Mouse (Mus musculus): ENCODE data around the gene Cadps2. TPM values are rescaled to one million over a fixed set of nuclear protein-coding genes. Genes with fewer than 3 reads are reported as not detected.

The Cadps2 gene
- total RNA-seq, 2 experiments from 2014 or later, result 1.9 to 2.1 TPM

DNA sequence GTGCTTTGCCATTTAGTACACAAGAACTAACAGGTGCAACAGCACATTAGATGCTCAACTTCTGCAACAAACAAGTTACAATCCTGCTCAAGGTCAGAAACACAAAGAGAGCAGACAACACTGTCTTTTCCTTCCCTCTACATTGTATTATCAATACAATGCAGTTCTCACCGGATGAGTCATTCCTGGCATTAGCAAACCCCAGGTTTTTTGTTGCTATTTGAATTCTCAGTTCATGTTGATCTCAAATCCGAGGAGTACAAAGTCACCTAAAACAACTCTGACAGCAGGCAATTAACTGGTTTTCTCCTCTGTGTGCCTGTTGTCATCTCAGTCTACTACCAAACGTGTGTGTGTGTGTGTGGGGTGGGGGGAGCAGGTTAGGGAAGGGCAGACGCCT, 483.1 kb downstream of the Cadps2 start:
- no peak for DNase-seq

DNA sequence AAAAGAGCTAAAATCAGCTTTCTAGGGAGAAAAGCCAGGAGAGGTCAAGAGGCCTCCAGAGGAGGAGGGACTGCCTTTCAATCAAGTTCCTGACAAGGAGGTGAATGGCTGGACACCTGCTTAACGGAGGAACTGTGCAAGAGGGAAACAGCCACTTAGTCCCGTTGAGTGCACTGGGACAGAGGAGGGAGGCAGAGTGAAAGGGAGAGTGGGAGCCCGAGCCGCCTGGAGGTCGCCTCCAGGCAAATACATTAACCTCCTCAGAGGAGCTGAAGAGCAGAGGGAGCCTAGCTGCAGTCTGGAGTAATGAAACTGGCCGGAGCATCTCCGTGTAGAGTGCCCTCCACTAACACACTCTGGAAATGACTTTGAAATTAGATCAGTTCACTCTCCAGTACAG, 485.7 kb downstream of the Cadps2 start:
- DNase-seq, result no peak

DNA sequence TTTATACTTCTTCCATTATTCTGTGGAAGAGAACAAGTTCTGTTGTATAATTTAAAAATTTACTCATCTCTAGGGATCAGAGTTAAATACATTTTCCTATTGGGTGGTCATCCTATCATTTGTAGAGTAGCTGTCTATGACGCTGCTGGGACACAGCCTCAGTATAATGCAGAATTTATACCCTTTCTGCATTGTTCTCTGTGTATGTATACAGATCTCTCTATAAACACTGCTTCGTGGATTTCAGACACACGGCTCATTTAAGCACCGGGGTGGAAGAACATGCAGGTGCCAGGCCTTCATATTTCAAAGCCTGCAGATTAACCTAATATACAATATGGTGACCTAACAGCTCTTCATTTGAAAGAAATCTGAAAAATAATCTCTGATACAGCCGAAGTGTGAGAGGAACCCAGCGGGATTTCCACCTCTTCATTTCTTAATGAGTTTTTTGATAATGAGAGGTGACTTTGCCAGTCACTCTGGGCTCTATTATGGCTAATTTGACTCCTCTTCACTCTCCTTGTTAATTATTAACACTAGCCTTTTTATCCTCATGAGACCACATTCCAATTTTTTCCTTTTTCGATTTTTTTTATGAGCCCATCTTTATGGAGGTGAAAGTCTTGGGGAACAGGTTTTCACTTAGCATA, 501.7 kb downstream of the Cadps2 start:
- DNase-seq, result no peak

DNA sequence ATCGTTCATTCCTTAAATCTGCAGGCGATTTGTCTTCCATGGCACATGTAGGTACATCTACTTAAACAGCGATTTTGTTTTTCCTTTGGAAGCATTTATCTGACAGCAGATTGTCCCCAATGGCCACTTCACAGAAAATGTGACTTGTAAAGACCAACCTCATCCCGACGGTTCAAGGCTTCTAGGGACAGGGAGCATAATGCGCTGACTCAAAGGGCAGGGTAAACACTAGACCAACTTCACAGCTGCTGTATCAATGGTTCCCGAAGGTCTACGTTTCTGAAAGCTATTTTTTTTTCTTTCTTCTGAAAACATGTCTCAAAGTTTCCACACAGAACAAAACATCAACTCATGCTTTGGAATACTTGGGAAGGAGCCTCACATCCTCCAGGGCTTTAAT, 524.3 kb downstream of the Cadps2 start:
- DNase-seq, result no peak

DNA sequence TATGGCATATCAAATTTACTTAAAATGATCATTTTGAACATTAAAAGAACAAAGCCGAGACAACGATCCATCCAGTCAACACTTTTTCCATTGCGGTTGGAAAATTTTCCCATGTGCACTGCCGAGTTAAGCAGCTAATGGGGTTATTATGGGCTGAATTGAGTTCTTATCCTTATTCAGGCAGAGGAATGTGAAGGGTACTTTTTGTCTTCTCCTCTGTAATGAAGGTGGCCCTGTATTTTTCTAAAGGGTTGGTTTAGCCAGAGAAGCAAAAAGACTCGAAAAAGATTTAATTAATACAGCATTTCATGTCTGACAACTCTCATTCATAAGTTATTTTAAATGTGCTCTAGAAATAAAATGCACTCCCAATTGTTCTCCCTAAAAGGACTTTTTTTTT, 524.9 kb downstream of the Cadps2 start:
- no peak for DNase-seq

DNA sequence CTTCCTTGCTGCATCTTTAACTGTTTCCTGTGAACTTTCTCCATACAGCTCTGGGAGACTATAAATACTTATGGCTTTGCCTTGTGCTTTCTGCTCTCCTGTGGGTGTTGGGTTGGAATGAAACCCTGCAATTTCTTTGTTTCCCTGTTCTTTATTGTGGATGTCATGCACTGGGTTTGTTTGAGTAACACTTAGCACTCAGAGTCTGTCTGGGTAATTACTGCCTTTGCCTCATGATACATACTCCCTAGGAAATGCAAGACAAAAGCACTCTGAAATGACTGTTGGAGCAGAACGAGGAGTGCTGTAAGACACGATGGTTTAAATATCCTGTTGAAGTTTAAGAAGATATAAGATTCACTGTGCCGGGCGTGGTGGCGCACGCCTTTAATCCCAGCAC, 533.2 kb downstream of the Cadps2 start:
- DNase-seq, result no peak

DNA sequence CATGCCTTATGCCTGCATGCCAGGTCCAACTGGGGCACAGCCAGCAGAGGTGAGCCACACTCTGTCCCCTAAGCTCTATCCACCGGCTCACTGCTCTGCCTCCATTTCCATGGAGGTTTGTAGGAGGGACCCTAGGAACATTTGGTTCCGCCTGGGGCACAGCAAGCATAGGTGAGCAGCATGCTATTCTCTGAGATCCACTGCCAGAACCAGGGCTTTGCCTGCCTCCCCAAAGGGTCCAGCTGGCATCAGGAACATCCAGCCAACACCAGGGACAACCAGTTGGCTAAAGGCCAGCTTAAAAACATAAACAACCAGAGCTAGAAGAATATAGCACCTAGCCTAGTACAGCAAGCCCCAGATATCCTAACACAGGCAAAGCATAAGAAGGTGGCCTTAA, 540.6 kb downstream of the Cadps2 start:
- DNase-seq, result no peak

DNA sequence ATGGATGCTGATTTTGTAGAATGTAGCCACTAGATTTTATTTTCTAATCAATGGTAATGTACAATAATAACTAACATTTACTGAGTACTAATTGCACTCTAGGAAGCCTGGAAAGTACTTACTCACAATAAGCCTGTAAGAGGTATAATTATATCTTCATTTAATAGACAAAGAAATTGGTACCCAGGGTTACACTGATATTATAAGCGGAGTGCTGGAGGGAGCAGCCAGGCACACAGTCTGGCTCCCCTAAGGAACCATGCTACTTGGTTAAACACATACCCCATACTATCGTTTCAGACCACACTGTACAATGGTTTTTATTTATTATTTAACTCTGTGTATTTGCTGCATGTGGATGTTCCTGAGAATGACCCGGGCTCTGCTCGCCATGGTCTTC, 544.5 kb downstream of the Cadps2 start:
- no peak for DNase-seq

DNA sequence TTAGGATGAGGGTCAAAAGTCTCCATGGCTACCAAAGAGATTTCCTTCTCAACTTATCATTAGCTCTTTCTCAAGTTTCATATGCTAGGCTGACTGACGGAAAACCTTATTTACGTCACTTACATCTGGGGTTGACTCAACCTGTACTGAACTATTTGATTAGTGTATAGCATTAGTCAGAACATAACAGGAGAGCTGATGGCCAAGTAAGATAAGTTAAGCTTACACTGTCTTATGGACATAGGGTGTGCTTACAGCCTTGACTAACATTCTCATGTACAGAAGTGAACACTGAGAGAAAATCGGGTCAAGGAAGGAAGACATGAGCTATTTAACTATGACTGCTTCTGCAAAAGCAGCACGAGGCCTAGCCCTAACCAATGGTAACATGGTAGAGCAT, 550.5 kb downstream of the Cadps2 start:
- no peak for DNase-seq

DNA sequence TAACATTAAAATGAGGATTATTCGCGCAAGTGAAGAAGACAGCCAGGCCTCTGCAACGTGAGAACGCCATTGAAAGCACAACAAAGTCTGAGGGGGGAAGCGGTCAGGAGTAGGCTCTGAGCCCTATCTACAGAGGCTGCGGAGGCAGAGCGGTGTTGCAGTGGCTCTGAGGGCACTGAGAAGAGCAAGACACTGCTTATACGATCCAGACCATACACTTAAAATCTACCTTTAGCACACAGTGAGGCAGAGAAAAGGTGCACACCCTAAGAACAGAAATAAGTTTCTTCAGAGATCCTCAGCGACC, 557.8 kb downstream of the Cadps2 start:
- DNase-seq, result no peak

DNA sequence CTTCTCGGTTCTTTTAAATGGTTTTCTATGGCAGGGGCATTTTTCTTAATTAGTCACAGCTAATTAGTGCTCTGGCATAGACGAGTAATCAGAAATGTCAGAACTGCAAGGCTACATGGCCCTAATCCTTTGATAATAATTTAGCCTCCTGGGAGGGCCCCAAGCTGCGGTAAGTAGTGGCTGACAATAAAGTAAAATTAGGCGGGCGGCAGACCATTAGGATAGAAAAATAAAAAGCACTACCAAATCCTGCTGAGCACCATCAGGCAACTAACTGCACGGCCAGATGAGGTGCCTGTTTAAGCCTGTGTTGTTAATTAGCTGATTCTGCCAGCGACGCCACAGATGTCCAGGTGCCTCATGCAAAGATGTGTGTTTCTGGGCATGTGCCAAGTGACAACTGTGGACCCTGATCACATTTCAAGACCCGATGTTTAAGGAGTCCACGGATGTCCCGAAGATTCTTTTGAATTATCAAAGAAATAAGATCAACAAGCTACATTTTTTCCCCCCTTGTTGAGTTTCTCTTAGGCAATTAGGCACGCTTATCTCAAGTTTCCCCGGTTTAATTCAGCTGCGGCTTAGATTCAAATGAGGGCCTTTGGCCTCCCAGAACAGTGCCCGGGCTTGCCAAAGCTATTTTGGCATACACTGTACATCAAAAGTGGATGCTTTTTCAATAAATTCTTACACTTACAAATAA, 558.3 kb downstream of the Cadps2 start:
- no peak for DNase-seq

DNA sequence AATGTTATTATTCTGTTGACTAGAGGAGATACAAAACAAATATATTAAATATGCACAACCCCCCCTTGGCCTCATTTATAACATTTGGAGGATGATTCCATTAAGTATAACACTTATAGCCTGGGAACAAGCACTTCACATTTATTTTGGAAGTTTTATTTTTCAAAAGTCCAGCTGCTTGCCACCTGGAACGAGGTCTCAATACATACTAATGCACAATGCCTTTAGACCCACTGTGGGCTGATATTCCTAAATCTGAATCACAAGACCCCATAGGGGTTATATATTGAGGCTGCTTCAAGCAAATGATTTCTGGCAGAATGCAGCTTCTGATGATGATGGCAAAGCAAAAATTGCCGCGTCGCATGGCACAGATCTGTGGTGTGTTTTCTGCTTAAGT, 565.7 kb downstream of the Cadps2 start:
- no peak for DNase-seq

DNA sequence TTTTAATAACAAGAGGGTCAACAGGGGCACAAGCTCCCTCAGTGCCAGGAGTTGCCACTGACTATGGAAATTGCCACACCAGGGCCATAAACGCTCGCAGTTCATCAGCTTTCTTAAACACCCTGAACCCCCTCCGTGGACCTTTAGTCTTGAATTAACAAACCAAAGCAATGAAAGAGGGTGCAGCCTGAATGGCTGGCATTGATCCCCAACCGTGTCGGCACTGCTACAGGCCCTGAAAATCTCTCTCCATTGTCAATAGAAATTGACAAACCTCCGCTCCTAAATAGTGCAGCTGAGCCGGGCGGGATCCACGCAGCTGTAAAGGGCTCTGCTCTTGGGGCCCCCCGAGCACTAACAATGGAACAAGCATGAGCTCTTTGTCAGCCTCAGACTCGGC, 566.2 kb downstream of the Cadps2 start:
- DNase-seq, result no peak

DNA sequence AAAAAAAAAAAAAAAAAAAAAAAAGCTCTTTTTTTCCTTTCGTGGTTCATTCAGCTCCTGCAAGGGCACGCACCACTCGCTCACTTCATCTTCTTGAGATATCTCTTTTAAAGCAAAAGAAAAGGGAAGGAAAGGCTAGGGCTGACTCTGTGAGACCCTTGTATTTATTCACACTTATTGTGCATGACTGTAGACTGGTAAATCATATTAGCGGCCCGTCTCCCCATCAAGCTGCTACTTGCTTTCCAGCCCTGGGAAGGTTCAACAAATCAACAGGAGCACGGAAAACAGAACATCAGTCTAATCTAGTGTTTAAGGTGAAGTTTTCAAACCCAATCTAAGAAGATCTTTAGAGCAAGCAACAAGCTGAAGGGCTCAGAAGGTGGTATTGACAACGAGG, 566.7 kb downstream of the Cadps2 start:
- no peak for DNase-seq

DNA sequence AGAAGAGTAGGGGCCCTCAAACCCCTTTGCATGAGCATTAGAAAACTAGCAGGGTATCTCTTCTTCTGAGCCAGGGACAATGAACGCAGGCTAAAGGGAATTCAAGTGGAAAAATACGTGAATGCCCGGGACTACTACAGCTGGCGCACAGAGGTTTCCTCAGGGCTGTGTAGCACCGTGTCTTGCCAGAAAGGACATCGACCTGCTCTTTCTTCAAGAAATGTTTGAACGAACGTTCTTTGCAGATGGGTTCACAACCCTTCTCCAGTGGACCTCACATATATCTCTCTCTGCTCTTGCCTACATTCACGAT, 578.5 kb downstream of the Cadps2 start:
- no peak for DNase-seq

DNA sequence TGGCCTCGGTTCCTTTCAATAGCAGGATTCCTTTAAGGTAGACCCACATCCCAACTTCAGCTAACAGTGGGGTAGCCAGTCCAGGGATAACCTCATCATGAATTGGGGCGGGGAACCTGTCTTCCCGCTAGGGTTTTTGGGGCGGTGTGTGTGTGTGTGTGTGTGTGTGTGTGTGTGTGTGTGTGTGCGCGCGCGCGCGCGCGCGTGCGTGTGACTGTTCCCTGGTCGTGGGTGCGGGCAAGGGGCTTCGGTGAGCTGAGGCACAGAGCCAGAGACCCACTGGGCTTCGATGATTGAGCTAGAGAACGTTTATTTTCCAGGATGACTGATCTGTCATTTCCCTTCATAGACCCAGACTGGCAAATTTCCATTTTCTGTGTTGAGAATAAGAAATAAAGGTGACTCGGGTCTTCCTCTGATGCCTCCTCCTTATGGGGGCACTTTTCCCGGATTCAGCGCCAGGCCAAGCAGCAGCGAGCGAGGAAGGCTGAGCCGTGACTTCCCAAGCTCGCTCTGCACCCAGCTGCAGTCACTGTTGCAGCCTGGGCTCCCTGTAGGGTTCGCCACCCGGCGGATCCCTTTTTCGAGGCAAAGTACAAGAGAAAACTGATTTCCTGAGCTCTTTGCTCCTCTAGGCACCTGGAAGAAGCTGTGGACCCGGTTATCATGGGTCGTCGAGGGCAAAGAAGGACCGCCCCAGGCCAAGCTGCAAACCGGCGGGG, 579.0 kb downstream of the Cadps2 start:
- no peak for DNase-seq

DNA sequence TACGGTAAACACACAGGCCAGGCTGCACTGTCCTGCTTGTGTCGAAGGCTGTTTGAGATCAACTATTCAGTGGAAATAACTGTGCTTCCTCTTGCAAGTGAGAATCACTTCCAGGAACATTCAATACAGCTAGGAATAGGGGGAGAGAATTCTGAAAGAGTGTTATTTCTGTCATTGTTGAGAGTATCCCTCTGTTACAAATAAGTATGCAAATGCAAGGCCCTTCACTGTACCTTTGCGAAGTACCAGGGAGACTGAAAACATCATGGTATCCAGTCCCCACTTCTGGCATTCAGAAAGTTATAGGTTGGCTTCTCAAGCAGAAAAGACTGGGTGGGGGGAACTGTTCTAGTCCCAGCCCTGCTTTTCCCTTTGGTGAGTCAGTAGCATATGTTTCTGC, 581.2 kb downstream of the Cadps2 start:
- no peak for DNase-seq

DNA sequence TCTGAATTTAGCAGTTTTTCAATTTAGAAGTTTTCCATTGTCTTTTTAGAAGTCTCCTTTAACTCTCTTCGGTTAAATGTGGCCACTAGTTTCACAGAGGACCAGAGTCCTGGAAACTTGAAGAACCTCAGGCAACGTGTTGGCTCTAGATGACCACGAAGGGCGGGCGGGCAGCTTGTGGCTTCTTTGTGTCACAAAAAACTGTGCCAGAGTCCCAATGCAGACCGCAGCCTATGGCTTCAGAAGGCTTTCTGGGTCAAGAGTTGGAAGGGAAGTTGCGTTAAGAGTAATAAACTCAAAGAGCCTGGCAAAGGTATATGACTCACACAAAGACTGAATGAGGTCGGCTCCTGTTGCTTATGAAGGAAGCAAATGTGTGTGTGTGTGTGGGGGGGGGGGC, 584.1 kb downstream of the Cadps2 start:
- no peak for DNase-seq

DNA sequence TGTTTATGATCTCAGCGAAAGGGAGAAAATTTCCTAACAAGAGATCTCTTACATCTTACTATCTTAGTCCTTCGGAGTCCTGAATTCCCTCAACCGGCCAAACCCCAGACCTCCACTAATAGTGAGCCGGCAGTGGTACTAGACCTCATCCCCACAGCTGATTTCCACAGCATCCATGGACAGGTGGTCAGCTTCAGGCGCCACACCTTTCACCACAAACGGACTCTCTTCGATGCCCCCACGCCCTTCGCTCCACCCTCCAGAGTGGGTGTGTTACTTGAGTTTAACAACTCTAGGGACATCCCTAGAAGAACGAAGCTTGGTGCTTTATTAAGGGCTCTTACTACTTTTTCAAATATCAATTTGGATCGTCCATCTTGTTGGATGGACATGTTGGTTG, 584.6 kb downstream of the Cadps2 start:
- DNase-seq, result no peak

DNA sequence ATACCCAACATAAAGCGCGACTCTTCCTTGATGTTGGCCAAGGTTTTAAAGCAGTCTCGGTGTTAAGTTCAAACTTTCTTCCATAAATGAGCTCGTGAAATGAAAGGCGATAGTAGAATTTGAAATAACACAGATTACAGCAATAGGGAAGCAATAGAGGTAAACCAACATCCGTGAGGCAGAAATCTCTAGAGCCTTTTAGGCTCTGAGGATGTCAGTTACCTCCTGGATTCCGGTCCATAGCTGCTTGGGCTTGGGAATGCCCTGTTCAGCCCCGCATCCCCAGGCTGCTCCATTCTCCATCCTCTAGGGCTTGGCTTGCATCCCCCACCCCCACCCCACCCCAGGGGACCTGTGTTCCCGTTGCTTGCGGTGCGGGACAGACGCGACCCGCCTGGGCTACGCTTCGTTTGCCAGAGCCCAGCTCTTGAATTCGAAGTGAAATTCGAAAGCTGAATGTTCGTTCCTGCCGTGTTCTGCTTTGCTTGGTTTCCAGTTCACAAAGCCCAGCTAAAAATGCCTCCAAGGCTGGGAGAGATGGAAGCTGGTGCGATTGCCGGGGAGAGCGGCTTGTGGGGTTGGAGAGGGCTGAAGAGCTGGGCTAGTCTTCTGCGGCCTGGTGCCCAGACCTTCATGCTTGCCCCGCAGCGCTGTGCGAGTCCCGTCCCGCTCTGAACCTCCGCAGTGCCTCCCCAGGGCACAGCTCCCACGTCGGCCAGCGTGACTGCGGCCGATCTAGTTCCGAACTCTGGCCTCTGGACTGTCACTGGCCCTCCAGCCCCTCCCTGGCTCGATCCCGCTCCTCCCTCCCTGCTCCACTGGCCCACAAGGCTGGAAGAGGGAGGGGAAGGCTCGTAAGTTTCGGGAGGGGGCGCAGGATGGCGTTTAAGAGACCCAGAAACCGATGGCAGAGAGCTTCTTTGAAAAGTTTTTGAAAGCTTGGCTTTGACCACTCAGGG, 585.6 kb downstream of the Cadps2 start:
- no peak for DNase-seq

DNA sequence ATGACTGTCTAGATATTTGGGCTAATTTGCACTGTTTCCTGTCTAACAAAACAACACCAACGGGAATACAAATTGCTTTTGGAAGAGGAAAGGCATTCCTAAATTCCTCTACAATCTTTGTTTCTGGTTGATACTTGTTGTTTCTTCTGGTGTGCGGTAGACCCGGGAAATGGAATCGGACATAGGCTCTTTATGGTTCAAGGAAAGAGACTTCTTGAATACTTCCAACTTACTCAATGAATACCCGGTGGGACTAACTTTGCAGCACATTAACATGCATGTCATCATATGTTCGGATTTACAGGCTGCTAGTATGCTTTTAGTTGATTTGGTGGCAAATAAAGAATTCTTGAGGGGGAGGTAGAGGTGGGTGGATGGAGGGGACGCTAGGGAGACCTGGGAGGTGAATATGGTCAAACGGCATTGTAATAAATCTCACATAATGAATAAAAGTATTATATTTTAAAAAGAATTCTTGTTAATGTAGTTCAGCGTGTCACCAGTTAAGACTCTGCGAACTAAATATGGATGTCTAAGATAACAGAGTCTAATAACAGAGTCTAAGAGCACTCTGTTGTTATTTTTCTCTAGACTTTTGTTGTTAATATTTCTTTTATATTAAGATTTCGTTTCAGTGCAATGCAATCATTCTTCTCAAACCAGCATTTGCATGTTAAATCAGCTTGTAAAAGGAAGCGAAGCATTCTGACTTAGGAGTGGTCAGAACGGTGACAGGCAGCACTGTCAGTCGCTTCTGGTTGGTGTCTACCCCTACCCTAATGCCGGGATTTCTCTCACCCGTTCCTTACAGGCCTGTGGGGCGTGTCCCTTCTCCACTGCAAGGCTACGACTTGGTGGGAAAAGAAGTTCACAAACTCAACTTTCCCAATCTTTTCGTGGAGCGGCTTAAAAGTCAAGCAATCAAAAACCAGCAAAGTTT, 586.8 kb downstream of the Cadps2 start:
- DNase-seq, result no peak

DNA sequence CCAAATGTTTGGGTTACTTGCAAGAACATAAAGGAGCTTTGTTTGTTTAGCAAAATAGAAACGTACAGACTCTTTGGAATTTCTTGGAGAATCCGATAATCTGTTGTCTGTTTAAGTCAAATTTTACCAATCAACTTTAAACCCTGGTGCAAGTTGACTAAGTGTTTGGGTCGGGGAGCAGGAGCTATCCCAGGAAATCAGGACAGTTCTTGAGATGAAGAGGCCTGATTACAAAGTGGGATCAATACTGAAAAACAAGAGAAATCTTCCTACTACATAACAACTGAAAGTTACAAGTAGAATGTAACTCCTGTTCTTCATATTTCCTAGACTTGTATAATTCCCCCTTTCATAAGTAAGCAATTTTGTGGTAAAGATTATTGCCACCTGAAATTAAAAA, 587.8 kb downstream of the Cadps2 start:
- no peak for DNase-seq
